Comparison of ENCODE assay signal across 13 mouse cellular contexts in the genomic region with DNA sequence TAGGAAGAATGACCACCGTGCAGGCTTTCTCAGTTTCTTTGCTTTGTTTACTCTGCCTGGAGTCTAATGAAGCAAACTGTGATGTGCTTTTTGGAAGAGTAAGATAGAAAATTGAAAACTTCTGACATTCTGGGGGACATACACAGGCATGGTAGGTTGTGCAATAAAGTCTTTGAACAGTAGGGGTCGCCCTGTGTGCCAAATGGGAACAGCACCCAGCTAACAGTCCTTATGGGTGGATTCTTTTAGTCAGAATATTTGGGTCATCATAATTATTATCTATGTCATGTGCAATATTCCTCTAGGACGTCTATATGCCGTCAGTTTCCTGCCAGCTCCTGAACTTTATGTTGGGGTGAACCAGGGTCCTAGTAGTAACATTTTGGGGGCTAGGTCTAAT. TPM values are rescaled to one million over a fixed set of nuclear protein-coding genes. Genes with fewer than 3 reads are reported as not detected.
DNase-seq lines count a peak whose midpoint lies in the region; ATAC-seq and TF ChIP-seq lines count a peak whose summit lies in the region.
"Not testable (repeated sequence)": the region's sequence is repeated elsewhere in the genome, so short reads cannot be mapped to it uniquely, and the experiment has no call there.
"Had no signal": no experiment of that assay in that cellular context is flagged by ENCODE, and none has a peak within 500 bp of the region (broad histone marks: within the 10 kb centered on the region; RNA-seq: fewer than 3 reads in every experiment).

No protein-coding gene starts in this region.

- not testable (repeated sequence) for H3K4me2 ChIP-seq in forebrain, postnatal 0 days (ENCODE audit: low read depth)

- DNase-seq in adrenal gland, postnatal 36 days, result peak; percentile 58 to 75
- DNase-seq in forebrain, postnatal 0 days, result not testable (repeated sequence)
- DNase-seq in heart, adult 9 months (ENCODE audit: low spot score in 2 of 2), result peak; percentile 16 to 32
- DNase-seq in kidney, postnatal 14 days, result peak; percentile 63
- peak; percentile 38 to 53 for DNase-seq in left cerebral cortex, postnatal 10 days (ENCODE audit: extremely low spot score in 1 of 2, low spot score in 2 of 2)
- DNase-seq in spleen, postnatal 10 days (ENCODE audit: low spot score in 2 of 2), result peak; percentile 39 to 72
- DNase-seq in urinary bladder, postnatal 36 days (ENCODE audit: low spot score in 2 of 2), result peak; percentile 18 to 48

- not testable (repeated sequence) for H3K36me3 ChIP-seq in forebrain, postnatal 0 days (ENCODE audit: insufficient read depth)

- not testable (repeated sequence) for H3K9me3 ChIP-seq in forebrain, postnatal 0 days (ENCODE audit: low read length)

- H3K27me3 ChIP-seq in forebrain, postnatal 0 days (ENCODE audit: insufficient read depth, low read length), result not testable (repeated sequence)

- peak; percentile 44 for TF ChIP-seq CTCF in forebrain, postnatal 0 days (IDR thresholded peaks at IDR 0.05; ENCODE audit: low read depth)

- H3K4me1 ChIP-seq in forebrain, postnatal 0 days (ENCODE audit: insufficient read depth), result not testable (repeated sequence)

- 0% methylated on average over 1 of the region's 4 CpGs for WGBS in forebrain, postnatal 0 days

- peak; percentile 60; the same call in 1 of the 2 replicates for ATAC-seq in forebrain, postnatal 0 days
- peak; percentile 54 for ATAC-seq in megakaryocyte progenitor cell, adult 5-6 weeks (replicated peaks; ENCODE audit: poor library complexity)

- not testable (repeated sequence) for H3K4me3 ChIP-seq in forebrain, postnatal 0 days (ENCODE audit: low read depth, low read length)

- H3K9ac ChIP-seq in forebrain, postnatal 0 days, result not testable (repeated sequence)

- H3K27ac ChIP-seq in forebrain, postnatal 0 days (ENCODE audit: low read depth, low read length), result not testable (repeated sequence)

- intact Hi-C loops in left cerebral cortex, postnatal 10 days (cut with DNase I), result not testable (repeated sequence)

RNA-seq across cellular contexts. Expression of a gene that starts 54.2 kb away (rescaled TPM):
- total RNA-seq in adrenal gland, postnatal 36 days (2021), result not detected
- not detected in 2 replicates for total RNA-seq in forebrain, postnatal 0 days (2014; rRNA removed)
- polyA plus RNA-seq in forebrain, postnatal 0 days (2015; fragmentation: Nextera tagmentation; extraction: Ambion mirVana), result 0.29 and 0.57 TPM in 2 replicates
- under 1 TPM; 0.64 to 0.71 TPM for total RNA-seq in left cerebral cortex, postnatal 10 days (2021)
- not detected in 2 replicates for total RNA-seq in megakaryocyte progenitor cell, adult 5-6 weeks (2015)
- total RNA-seq in megakaryocyte progenitor cell, adult 5-6 weeks (2017), result 6.0 and 6.4 TPM in 2 replicates
- total RNA-seq: G1E; hematopoietic stem cell, adult 5-6 weeks had no signal
- polyA plus RNA-seq: embryonic facial prominence, embryonic 11.5 days; forebrain, embryonic 14.5 days; G1E; large intestine, adult 2 months had no signal
